Mouse (Mus musculus): ENCODE measurements around the gene Nrp1. TPM values are rescaled to one million over a fixed set of nuclear protein-coding genes. Genes with fewer than 3 reads are reported as not detected.

Gene Nrp1
- polyA plus RNA-seq, 1 experiment from 2014 or later: 55.9 TPM

DNA sequence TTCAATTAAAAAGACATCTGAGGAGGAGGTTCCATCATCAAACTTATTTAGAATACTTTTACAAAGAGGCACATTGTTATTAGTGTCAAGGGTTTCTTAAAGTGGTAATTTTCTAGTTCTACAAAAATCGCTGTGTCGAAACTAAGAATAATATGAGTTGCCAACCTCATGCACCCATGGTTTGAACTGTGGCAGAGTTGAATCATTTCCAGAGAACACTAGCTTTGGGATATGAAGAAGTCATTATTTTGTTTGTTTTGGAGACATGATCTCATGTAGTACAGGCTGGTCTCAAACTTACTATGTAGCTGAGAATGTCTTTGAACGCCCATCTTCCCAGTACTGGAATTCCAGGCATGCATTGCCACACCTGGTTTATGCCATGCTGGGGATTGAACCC lies 68.7 kb downstream of the Nrp1 start:
- WGBS: 86% methylated on average over 3 of the region's 3 CpGs
- Histone ChIP-seq H3K27ac (no peak overlapping the region), H3K4me2 (no peak overlapping the region), H3K36me3 (ENCODE audit: poor library complexity, severe bottlenecking) (no peaks in the 10 kb centered on the region), H3K4me1 (no peaks in the 10 kb centered on the region), H3K9ac (no peak overlapping the region), H3K27me3 (no peaks in the 10 kb centered on the region), H3K9me3 (replicated peaks) (no peaks in the 10 kb centered on the region), H3K4me3 (no peak overlapping the region)
- ATAC-seq: no peak

DNA sequence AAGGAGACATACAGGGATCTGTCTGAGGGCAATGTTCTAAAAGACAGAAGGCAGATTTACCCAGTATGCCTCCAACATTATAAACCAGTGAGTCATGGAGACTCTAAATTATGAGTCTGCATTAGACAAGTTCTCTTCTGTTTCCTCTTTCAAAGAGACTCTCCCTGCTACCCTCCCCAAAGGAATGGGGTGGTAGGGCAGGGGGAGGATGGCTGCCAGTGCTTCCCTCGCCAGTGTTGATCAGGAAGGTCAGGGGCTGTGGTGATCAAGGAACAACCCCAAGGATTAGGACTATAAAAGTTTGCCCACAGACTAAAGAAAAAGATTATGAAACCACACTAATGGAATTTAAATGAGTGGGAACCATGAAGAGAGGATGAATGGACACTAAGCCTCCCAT lies 70.6 kb downstream of the Nrp1 start:
- H3K27ac ChIP-seq: no peak overlapping the region
- H3K4me2 ChIP-seq: no peak overlapping the region
- H3K9ac ChIP-seq: no peak overlapping the region
- peaks cover 14% of the 10 kb centered on the region for H3K36me3 ChIP-seq (ENCODE audit: poor library complexity, severe bottlenecking)
- no peak overlapping the region for H3K4me3 ChIP-seq
- WGBS: 14% methylated on average over 1 of the region's 1 CpGs
- no peak for ATAC-seq
- no peaks in the 10 kb centered on the region for H3K9me3 ChIP-seq (replicated peaks)
- no peaks in the 10 kb centered on the region for H3K4me1 ChIP-seq
- H3K27me3 ChIP-seq: no peaks in the 10 kb centered on the region

- Histone ChIP-seq H3K4me2 (no peak overlapping the region), H3K4me3 (no peak overlapping the region), H3K9ac (no peak overlapping the region), H3K27ac (no peak overlapping the region), H3K36me3 (ENCODE audit: poor library complexity, severe bottlenecking) (peaks cover 24% of the 10 kb centered on the region), H3K9me3 (replicated peaks) (no peaks in the 10 kb centered on the region), H3K27me3 (no peaks in the 10 kb centered on the region), H3K4me1 (no peaks in the 10 kb centered on the region)
- WGBS: 85% methylated on average over 1 of the region's 1 CpGs
- no peak for ATAC-seq
These were observed 72.7 kb downstream of the Nrp1 start for GRCm38 (mm10) chr8:128431082-128431481.

DNA sequence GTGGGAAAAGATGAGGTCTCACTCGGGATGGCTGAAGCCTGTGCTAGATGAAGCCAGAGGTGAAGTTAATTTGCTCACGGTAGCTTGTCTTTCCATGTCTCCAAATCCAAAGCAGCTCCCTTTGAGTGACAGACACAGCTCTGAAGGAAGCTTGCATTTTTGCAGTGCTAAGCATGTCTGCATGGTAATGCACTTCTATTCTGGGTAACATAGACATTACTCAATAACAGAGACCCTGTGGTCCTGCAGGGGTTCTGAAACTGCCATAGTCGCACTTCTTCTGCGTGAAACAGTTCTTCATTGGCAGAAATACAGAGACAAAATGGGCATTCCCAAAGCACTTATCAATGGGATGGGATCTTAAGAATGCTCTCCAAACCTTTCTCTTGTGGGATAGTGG lies 77.3 kb downstream of the Nrp1 start:
- Histone ChIP-seq H3K4me2 (no peak overlapping the region), H3K27me3 (no peaks in the 10 kb centered on the region), H3K9me3 (replicated peaks) (no peaks in the 10 kb centered on the region), H3K4me1 (no peaks in the 10 kb centered on the region), H3K36me3 (ENCODE audit: poor library complexity, severe bottlenecking) (peaks cover 24% of the 10 kb centered on the region), H3K4me3 (no peak overlapping the region), H3K9ac (no peak overlapping the region), H3K27ac (no peak overlapping the region)
- ATAC-seq: no peak
- WGBS: 87% methylated on average over 4 of the region's 4 CpGs

- Histone ChIP-seq H3K27ac (no peak overlapping the region; the same call in 1 of the 2 replicates), H3K36me3 (ENCODE audit: poor library complexity, severe bottlenecking) (peaks cover 24% of the 10 kb centered on the region), H3K9ac (no peak overlapping the region), H3K4me3 (no peak overlapping the region), H3K4me2 (no peak overlapping the region), H3K4me1 (no peaks in the 10 kb centered on the region), H3K27me3 (no peaks in the 10 kb centered on the region), H3K9me3 (replicated peaks) (no peaks in the 10 kb centered on the region)
- no peak for ATAC-seq
- WGBS: 74% methylated on average over 12 of the region's 12 CpGs
These were observed 78.9 kb downstream of the Nrp1 start for GRCm38 (mm10) chr8:128437156-128437825.

DNA sequence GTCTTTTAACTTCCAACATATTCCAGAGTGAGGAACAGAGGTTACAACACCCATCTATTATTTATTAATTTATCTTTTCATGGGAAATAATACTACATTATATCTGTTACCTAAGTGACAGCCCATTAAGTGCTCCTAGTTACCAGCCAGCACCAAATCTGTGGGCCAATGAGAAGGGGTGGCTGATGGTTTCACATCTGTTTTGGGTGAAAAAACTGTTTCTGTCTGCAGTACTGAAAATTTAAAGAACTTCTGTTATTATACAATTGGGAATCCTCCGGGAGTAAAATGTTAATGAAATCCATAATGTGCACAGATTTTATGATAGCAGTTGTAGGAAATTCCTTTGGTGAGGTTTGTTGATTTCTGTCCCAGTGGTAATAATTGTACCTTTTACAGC lies 83.0 kb downstream of the Nrp1 start:
- no peak for ATAC-seq
- 0 out of 2 replicates have a peak, but pooled peaks cover 2% of the 10 kb centered on the region for H3K4me1 ChIP-seq
- H3K27me3 ChIP-seq: no peaks in the 10 kb centered on the region
- no peaks in the 10 kb centered on the region for H3K9me3 ChIP-seq (replicated peaks)
- 90% methylated on average over 1 of the region's 1 CpGs for WGBS
- no peaks in the 10 kb centered on the region for H3K36me3 ChIP-seq (ENCODE audit: poor library complexity, severe bottlenecking)
- H3K27ac ChIP-seq: no peak overlapping the region
- H3K9ac ChIP-seq: no peak overlapping the region
- no peak overlapping the region for H3K4me2 ChIP-seq
- H3K4me3 ChIP-seq: no peak overlapping the region

GRCm38 (mm10) chr8:128445596-128445995 lies 87.2 kb downstream of the Nrp1 start:
- H3K27me3 ChIP-seq: no peaks in the 10 kb centered on the region
- no peaks in the 10 kb centered on the region for H3K9me3 ChIP-seq (replicated peaks)
- WGBS: 22% methylated on average over 4 of the region's 4 CpGs
- no peak overlapping the region for H3K4me3 ChIP-seq
- no peaks in the 10 kb centered on the region for H3K36me3 ChIP-seq (ENCODE audit: poor library complexity, severe bottlenecking)
- no peak for ATAC-seq
- H3K4me2 ChIP-seq: no peak overlapping the region
- no peak overlapping the region for H3K27ac ChIP-seq
- H3K4me1 ChIP-seq: peaks cover 6% of the 10 kb centered on the region; the same call in 1 of the 2 replicates
- no peak overlapping the region for H3K9ac ChIP-seq

DNA sequence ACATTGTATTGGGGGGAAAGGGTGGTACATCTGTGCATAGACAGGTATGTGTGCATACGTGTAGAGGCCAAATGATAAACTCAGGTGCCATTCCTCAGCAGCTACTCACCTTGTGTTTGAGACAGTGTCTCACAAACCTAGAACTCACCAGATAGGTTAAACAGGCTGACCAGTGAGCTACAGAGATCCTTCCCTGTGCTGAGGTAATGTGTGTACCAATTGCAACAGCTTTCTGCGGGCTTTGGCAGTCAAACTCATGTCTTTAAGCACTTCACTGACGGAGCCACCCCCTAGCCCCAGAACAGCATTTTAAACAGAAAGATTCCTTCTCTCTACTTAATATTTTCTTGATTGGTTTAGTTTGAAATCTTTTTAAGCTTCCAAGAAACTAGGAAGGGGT lies 88.2 kb downstream of the Nrp1 start:
- no peaks in the 10 kb centered on the region for H3K9me3 ChIP-seq (replicated peaks)
- WGBS: 85% methylated on average over 3 of the region's 3 CpGs
- H3K27ac ChIP-seq: no peak overlapping the region
- no peak for ATAC-seq
- no peaks in the 10 kb centered on the region for H3K36me3 ChIP-seq (ENCODE audit: poor library complexity, severe bottlenecking)
- no peak overlapping the region for H3K4me3 ChIP-seq
- peaks cover 11% of the 10 kb centered on the region; the same call in 1 of the 2 replicates for H3K4me1 ChIP-seq
- H3K27me3 ChIP-seq: no peaks in the 10 kb centered on the region
- no peak overlapping the region for H3K4me2 ChIP-seq
- no peak overlapping the region for H3K9ac ChIP-seq

DNA sequence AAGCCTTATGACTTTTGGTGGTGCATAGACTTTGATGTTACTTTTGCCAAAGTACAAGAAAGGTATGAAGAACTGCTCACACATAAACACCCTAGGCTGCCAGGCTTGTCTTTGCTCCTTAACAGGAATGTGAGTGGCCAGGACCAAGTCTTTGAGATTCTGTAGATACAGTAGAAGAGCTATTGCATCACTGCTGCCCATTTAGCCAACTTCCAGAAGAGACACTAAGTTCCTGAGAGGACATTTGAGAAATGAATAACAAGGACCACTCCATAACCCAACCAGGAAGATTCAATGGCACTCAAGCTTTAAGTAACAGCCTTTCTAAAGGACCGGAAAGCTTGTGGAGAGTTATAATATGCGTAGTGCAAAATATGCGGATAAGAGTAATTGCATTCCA lies 88.9 kb downstream of the Nrp1 start:
- ATAC-seq: no peak
- Histone ChIP-seq H3K27ac (no peak overlapping the region), H3K9ac (no peak overlapping the region), H3K9me3 (replicated peaks) (no peaks in the 10 kb centered on the region), H3K27me3 (peaks cover 2% of the 10 kb centered on the region; the same call in 1 of the 2 replicates), H3K36me3 (ENCODE audit: poor library complexity, severe bottlenecking) (no peaks in the 10 kb centered on the region), H3K4me1 (peaks cover 11% of the 10 kb centered on the region; the same call in 1 of the 2 replicates), H3K4me2 (no peak overlapping the region), H3K4me3 (no peak overlapping the region)
- 94% methylated on average over 3 of the region's 3 CpGs for WGBS

GRCm38 (mm10) chr8:128450390-128451032 lies 92.1 kb downstream of the Nrp1 start:
- peaks cover 11% of the 10 kb centered on the region; the same call in 1 of the 2 replicates for H3K4me1 ChIP-seq
- 47% methylated on average over 9 of the region's 9 CpGs for WGBS
- H3K36me3 ChIP-seq (ENCODE audit: poor library complexity, severe bottlenecking): no peaks in the 10 kb centered on the region
- ATAC-seq: no peak
- no peak overlapping the region for H3K9ac ChIP-seq
- H3K4me2 ChIP-seq: no peak overlapping the region
- H3K9me3 ChIP-seq (replicated peaks): no peaks in the 10 kb centered on the region
- H3K4me3 ChIP-seq: no peak overlapping the region
- no peak overlapping the region for H3K27ac ChIP-seq
- peaks cover 2% of the 10 kb centered on the region; the same call in 1 of the 2 replicates for H3K27me3 ChIP-seq

DNA sequence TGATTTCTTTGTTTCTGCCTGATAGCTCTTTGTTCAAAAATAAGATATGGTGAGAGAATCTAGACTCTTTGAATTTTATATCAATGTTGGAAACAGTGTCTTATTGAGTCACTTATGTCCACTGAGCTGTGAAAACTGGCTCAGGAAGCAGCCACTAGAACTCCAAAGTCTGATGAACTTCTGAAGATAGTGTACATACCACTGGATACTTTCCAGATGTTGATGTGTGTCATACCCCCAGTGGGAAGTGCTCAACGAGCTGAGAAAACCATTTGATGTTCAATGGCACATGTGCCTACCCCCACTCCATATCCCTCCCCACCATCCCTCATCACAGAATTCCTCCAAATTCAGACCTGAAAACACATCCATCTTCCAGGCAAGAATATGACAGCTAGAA lies 92.7 kb downstream of the Nrp1 start:
- WGBS: 70% methylated on average over 1 of the region's 1 CpGs
- no peak overlapping the region for H3K27ac ChIP-seq

GRCm38 (mm10) chr8:128453471-128453870 lies 95.1 kb downstream of the Nrp1 start:
- H3K9me3 ChIP-seq (replicated peaks): no peaks in the 10 kb centered on the region
- peaks cover 2% of the 10 kb centered on the region; the same call in 1 of the 2 replicates for H3K27me3 ChIP-seq
- 79% methylated on average over 2 of the region's 2 CpGs for WGBS
- no peak overlapping the region for H3K4me3 ChIP-seq
- no peak for ATAC-seq
- no peak overlapping the region for H3K27ac ChIP-seq
- no peak overlapping the region for H3K9ac ChIP-seq
- no peak overlapping the region for H3K4me2 ChIP-seq
- H3K4me1 ChIP-seq: peaks cover 12% of the 10 kb centered on the region; the same call in 1 of the 2 replicates
- H3K36me3 ChIP-seq (ENCODE audit: poor library complexity, severe bottlenecking): no peaks in the 10 kb centered on the region; the same call in 1 of the 2 replicates

More for the DNA sequence above, 92.7 kb downstream of the Nrp1 start:
- Histone ChIP-seq H3K4me1 (peaks cover 11% of the 10 kb centered on the region; the same call in 1 of the 2 replicates), H3K4me2 (no peak overlapping the region), H3K4me3 (no peak overlapping the region), H3K27me3 (peaks cover 2% of the 10 kb centered on the region; the same call in 1 of the 2 replicates), H3K9me3 (replicated peaks) (no peaks in the 10 kb centered on the region), H3K36me3 (ENCODE audit: poor library complexity, severe bottlenecking) (no peaks in the 10 kb centered on the region), H3K9ac (no peak overlapping the region)
- ATAC-seq: no peak

Measured in forebrain, embryonic 13.5 days (tissue).